Mouse (Mus musculus) MEL (cell line): ENCODE results near the gene H2-DMa.

Experiments
- E2F4 ChIP-seq: IDR thresholded peaks from 2 replicates; pipeline ENCODE4 v1.6.1; 2011; ENCODE audit warnings: low read depth, low read length, improper control_type of control experiment, borderline replicate concordance
- KAT2A ChIP-seq: conservative IDR thresholded peaks from 2 replicates; pipeline ENCODE4 v1.6.1; 2012; ENCODE audit warnings: low read depth, low read length, improper control_type of control experiment, inconsistent platforms
- MXI1 ChIP-seq: IDR thresholded peaks from 2 replicates; pipeline ENCODE4 v1.6.1; 2011; ENCODE audit warnings: mild to moderate bottlenecking, low read depth, low read length, improper control_type of control experiment
- NELFE ChIP-seq: IDR thresholded peaks from 2 replicates; pipeline ENCODE4 v1.6.1; 2011; ENCODE audit warnings: low read depth, low read length, improper control_type of control experiment
- POLR2A ChIP-seq, 2 experiments: IDR thresholded peaks; 2 replicates each; pipeline ENCODE4 v1.6.1; 2011 to 2012; ENCODE audit warnings: low read length in 2 of 2, mild to moderate bottlenecking in 2 of 2, control low read depth in 1 of 2, improper control_type of control experiment in 1 of 2, low read depth in 1 of 2, moderate library complexity in 1 of 2; ENCODE audit not compliant: control insufficient read depth in 1 of 2, insufficient read depth in 1 of 2, poor library complexity in 1 of 2
- RCOR1 ChIP-seq: IDR thresholded peaks from 2 replicates; pipeline ENCODE4 v1.6.1; 2012; ENCODE audit warnings: low read depth, mild to moderate bottlenecking, inconsistent platforms, low read length, improper control_type of control experiment
- SMC3 ChIP-seq: IDR thresholded peaks from 2 replicates; pipeline ENCODE4 v1.6.1; 2011; ENCODE audit warnings: low read depth, low read length, improper control_type of control experiment
- UBTF ChIP-seq: IDR thresholded peaks from 2 replicates; pipeline ENCODE4 v1.6.1; 2012; ENCODE audit warnings: low read depth, mild to moderate bottlenecking, inconsistent platforms, low read length, improper control_type of control experiment, moderate library complexity, borderline replicate concordance; ENCODE audit not compliant: insufficient read depth
- USF2 ChIP-seq, 2 experiments: IDR thresholded peaks; 2 replicates each; pipeline ENCODE4 v1.6.1; 2011 to 2012; ENCODE audit warnings: improper control_type of control experiment in 2 of 2, low read length in 2 of 2, borderline replicate concordance in 1 of 2, inconsistent platforms in 1 of 2, low read depth in 1 of 2, mild to moderate bottlenecking in 1 of 2; ENCODE audit not compliant: insufficient read depth in 1 of 2
- ZMIZ1 ChIP-seq: IDR thresholded peaks from 2 replicates; pipeline ENCODE4 v1.6.1; 2012; ENCODE audit warnings: low read depth, mild to moderate bottlenecking, inconsistent platforms, low read length, improper control_type of control experiment, moderate library complexity

DNA sequence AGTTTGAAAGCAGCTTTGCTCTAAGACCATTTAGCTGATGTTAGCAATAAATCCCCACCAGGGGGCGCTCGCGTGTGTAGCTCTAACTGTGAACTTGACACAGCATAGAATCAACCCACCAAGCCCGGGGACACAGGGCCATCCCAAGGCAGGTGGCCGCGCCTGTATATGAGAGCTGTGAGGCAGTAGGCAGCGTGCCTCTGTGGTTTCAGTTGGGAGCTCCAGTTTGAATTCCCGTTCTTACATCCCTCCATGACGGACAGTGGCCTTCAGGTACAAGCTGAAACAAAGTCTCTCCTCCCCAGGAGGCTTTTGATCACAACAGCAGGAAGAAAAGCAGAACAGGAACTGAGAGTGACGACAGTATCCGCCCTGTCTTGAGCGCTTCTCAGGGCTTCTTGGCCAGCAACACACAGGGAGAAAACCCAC lies 17.7 kb upstream of the H2-DMa start:
- TF ChIP-seq RCOR1 (no peak), UBTF (no peak), ZMIZ1 (no peak), POLR2A (IDR thresholded peaks at IDR 0.05; ENCODE audit: control insufficient read depth in 1 of 2, insufficient read depth in 1 of 2, low read depth in 1 of 2, low read length in 2 of 2, poor library complexity in 1 of 2) (peak in 1 of 2 experiments; percentile 54; a peak in 1 of 4 replicates), SMC3 (peak; percentile 82), NELFE (no peak), MXI1 (peak; percentile 32; the same call in 1 of the 2 replicates), KAT2A (no peak), E2F4 (no peak), USF2 (IDR thresholded peaks at IDR 0.05; ENCODE audit: borderline replicate concordance in 1 of 2, insufficient read depth in 1 of 2, low read depth in 1 of 2, low read length in 2 of 2) (no peak)
